Mouse (Mus musculus): ENCODE results near the gene Gm10142.
"Not testable (repeated sequence)": the region's sequence is repeated elsewhere in the genome, so short reads cannot be mapped to it uniquely, and the experiment has no call there.

Gene Gm10142

GRCm38 (mm10) chr10:77715507-77715906 lies at the start of gene Gm10142:
Gm10142 (plus strand) TSS chr10:77715807.
- DNase-seq (ENCODE audit: low spot score in 2 of 2): no peak

GRCm38 (mm10) chr10:77666342-77666741 lies 49.3 kb upstream of the Gm10142 start:
- DNase-seq (ENCODE audit: low spot score in 2 of 2): no peak

- no peak for DNase-seq (ENCODE audit: low spot score in 2 of 2)
Observed at GRCm38 (mm10) chr10:77667402-77667801, 48.2 kb upstream of the Gm10142 start.

GRCm38 (mm10) chr10:77670710-77671109 lies 44.9 kb upstream of the Gm10142 start:
- DNase-seq (ENCODE audit: low spot score in 2 of 2): no peak

GRCm38 (mm10) chr10:77671519-77671918 lies 44.1 kb upstream of the Gm10142 start:
- no peak for DNase-seq (ENCODE audit: low spot score in 2 of 2)

GRCm38 (mm10) chr10:77673765-77674164 lies 41.8 kb upstream of the Gm10142 start:
- DNase-seq (ENCODE audit: low spot score in 2 of 2): no peak

GRCm38 (mm10) chr10:77677562-77677961 lies 38.0 kb upstream of the Gm10142 start:
- no peak for DNase-seq (ENCODE audit: low spot score in 2 of 2)

GRCm38 (mm10) chr10:77682994-77683393 lies 32.6 kb upstream of the Gm10142 start:
- no peak for DNase-seq (ENCODE audit: low spot score in 2 of 2)

- DNase-seq (ENCODE audit: low spot score in 2 of 2): no peak
Observed at GRCm38 (mm10) chr10:77684181-77684580, 31.4 kb upstream of the Gm10142 start.

- DNase-seq (ENCODE audit: low spot score in 2 of 2): no peak
Observed at GRCm38 (mm10) chr10:77685895-77686664, 29.5 kb upstream of the Gm10142 start, which contains the start of gene Tspear. Tspear (plus strand) TSS chr10:77686569.

GRCm38 (mm10) chr10:77687021-77687420 lies 28.6 kb upstream of the Gm10142 start:
- no peak for DNase-seq (ENCODE audit: low spot score in 2 of 2)

GRCm38 (mm10) chr10:77690356-77690807 lies 25.2 kb upstream of the Gm10142 start, which contains the start of gene Gm19402:
Gm19402 (minus strand) TSS chr10:77690757.
- not testable (repeated sequence) for DNase-seq (ENCODE audit: low spot score in 2 of 2)

- DNase-seq (ENCODE audit: low spot score in 2 of 2): no peak
Observed at GRCm38 (mm10) chr10:77697133-77697532, 18.5 kb upstream of the Gm10142 start, which contains the start of gene Gm9508. Gm9508 (minus strand) TSS chr10:77697233.

- no peak for DNase-seq (ENCODE audit: low spot score in 2 of 2)
Observed at GRCm38 (mm10) chr10:77706326-77706725, 9.3 kb upstream of the Gm10142 start, which contains the start of gene Gm10272. Gm10272 (plus strand) TSS chr10:77706626.

- no peak for DNase-seq (ENCODE audit: low spot score in 2 of 2)
Observed at GRCm38 (mm10) chr10:77709831-77710230, 5.8 kb upstream of the Gm10142 start.

- DNase-seq (ENCODE audit: low spot score in 2 of 2): not testable (repeated sequence)
Observed at GRCm38 (mm10) chr10:77711157-77711556, 4.5 kb upstream of the Gm10142 start, which contains the start of gene Gm10024. Gm10024 (plus strand) TSS chr10:77711457.

GRCm38 (mm10) chr10:77713734-77714133 lies 1.9 kb upstream of the Gm10142 start:
- DNase-seq (ENCODE audit: low spot score in 2 of 2): no peak

GRCm38 (mm10) chr10:77720299-77720698 lies 4.7 kb downstream of the Gm10142 start, which contains the start of gene Krtap12-1:
Krtap12-1 (plus strand) TSS chr10:77720599.
- DNase-seq (ENCODE audit: low spot score in 2 of 2): not testable (repeated sequence)

GRCm38 (mm10) chr10:77724855-77725254 lies 9.2 kb downstream of the Gm10142 start:
- DNase-seq (ENCODE audit: low spot score in 2 of 2): no peak

- DNase-seq (ENCODE audit: low spot score in 2 of 2): no peak
Observed at GRCm38 (mm10) chr10:77726186-77726585, 10.6 kb downstream of the Gm10142 start, which contains the start of gene Gm10100. Gm10100 (plus strand) TSS chr10:77726486.

GRCm38 (mm10) chr10:77728280-77728679 lies 12.7 kb downstream of the Gm10142 start:
- no peak for DNase-seq (ENCODE audit: low spot score in 2 of 2)

- DNase-seq (ENCODE audit: low spot score in 2 of 2): no peak
Observed at GRCm38 (mm10) chr10:77729241-77729640, 13.6 kb downstream of the Gm10142 start.

- DNase-seq (ENCODE audit: low spot score in 2 of 2): no peak
Observed at GRCm38 (mm10) chr10:77735928-77736327, 20.3 kb downstream of the Gm10142 start.

Measured in frontal cortex, postnatal 10 days (tissue).